Mouse (Mus musculus) adrenal gland, adult (tissue): ENCODE data around the gene Bcl2a1b.
A peak's percentile ranks its signal among the peaks of the same experiment; 100 is the strongest.
"Not testable (repeated sequence)": the region's sequence is repeated elsewhere in the genome, so short reads cannot be mapped to it uniquely, and the experiment has no call there.

Source experiments
- DNase-seq, 2 experiments: peaks; one replicate each; pipeline ENCODE4 v3.0.0; 2022 to 2023; ENCODE audit warnings: low spot score in 1 of 2; ENCODE audit not compliant: inconsistent age in 2 of 2

Bcl2a1b gene

GRCm38 (mm10) chr9:89198969-89199416 is at the start of gene Bcl2a1b, which contains the start of gene Gm29094:
Gene Bcl2a1b, plus strand, starts transcription at chr9:89199209.
Gene Gm29094, plus strand, starts transcription at chr9:89199379.
- peak in 1 of 2 experiments; percentile 51 for DNase-seq

GRCm38 (mm10) chr9:89172539-89172938 is 26.5 kb upstream of the Bcl2a1b start:
- DNase-seq, result not testable (repeated sequence)

- peak; percentile 55 to 90 for DNase-seq
These were observed 20.2 kb upstream of the Bcl2a1b start for GRCm38 (mm10) chr9:89178833-89179232.

GRCm38 (mm10) chr9:89179469-89179868 is 19.5 kb upstream of the Bcl2a1b start:
- not testable (repeated sequence) for DNase-seq

GRCm38 (mm10) chr9:89187006-89187405 is 12.0 kb upstream of the Bcl2a1b start:
- DNase-seq, result not testable (repeated sequence)

- DNase-seq, result not testable (repeated sequence)
These were observed 3.5 kb upstream of the Bcl2a1b start for GRCm38 (mm10) chr9:89195483-89195882.

GRCm38 (mm10) chr9:89197509-89197908 is 1.5 kb upstream of the Bcl2a1b start:
- not testable (repeated sequence) for DNase-seq

GRCm38 (mm10) chr9:89198349-89198748 is 660 bp upstream of the Bcl2a1b start:
- not testable (repeated sequence) for DNase-seq

GRCm38 (mm10) chr9:89202256-89202655 is 3.2 kb downstream of the Bcl2a1b start:
- not testable (repeated sequence) for DNase-seq

GRCm38 (mm10) chr9:89208939-89209338 is 9.9 kb downstream of the Bcl2a1b start:
- not testable (repeated sequence) for DNase-seq

- DNase-seq, result peak in 1 of 2 experiments; percentile 73
These were observed 11.5 kb downstream of the Bcl2a1b start, which contains the start of gene Mthfs for GRCm38 (mm10) chr9:89210353-89211064. Gene Mthfs, plus strand, starts transcription at chr9:89210676.

- DNase-seq, result peak; percentile 94 to 99
These were observed 12.3 kb downstream of the Bcl2a1b start for GRCm38 (mm10) chr9:89211065-89211858.

GRCm38 (mm10) chr9:89212428-89212827 is 13.4 kb downstream of the Bcl2a1b start:
- peak; percentile 35 to 71 for DNase-seq

GRCm38 (mm10) chr9:89218174-89218573 is 19.2 kb downstream of the Bcl2a1b start:
- peak in 1 of 2 experiments; percentile 18 for DNase-seq

- not testable (repeated sequence) for DNase-seq
These were observed 20.7 kb downstream of the Bcl2a1b start for GRCm38 (mm10) chr9:89219668-89220067.

GRCm38 (mm10) chr9:89220704-89221287 is 21.8 kb downstream of the Bcl2a1b start:
- DNase-seq, result not testable (repeated sequence)

GRCm38 (mm10) chr9:89226071-89226470 is 27.1 kb downstream of the Bcl2a1b start:
- peak in 1 of 2 experiments; percentile 53 for DNase-seq

GRCm38 (mm10) chr9:89228122-89228521 is 29.1 kb downstream of the Bcl2a1b start:
- no peak for DNase-seq

- DNase-seq, result peak; percentile 26 to 75
These were observed 32.0 kb downstream of the Bcl2a1b start for GRCm38 (mm10) chr9:89230897-89231497.

GRCm38 (mm10) chr9:89237131-89237530 is 38.1 kb downstream of the Bcl2a1b start:
- DNase-seq, result not testable (repeated sequence)
